Mouse (Mus musculus) olfactory bulb, adult 2 months (tissue): ENCODE results near the gene Olfr1105.

Experiments used
- CTCF ChIP-seq: fragments of 200-500 bp; IDR thresholded peaks from 2 replicates; pipeline ENCODE4 v1.5.1; 2012; ENCODE audit warnings: low read depth, mild to moderate bottlenecking, low read length, moderate library complexity; ENCODE audit not compliant: insufficient read depth
- POLR2A ChIP-seq: fragments of 200-500 bp; IDR thresholded peaks from 2 replicates; pipeline ENCODE4 v1.6.1; 2012; ENCODE audit warnings: mild to moderate bottlenecking, low read depth, low read length, moderate library complexity; ENCODE audit not compliant: insufficient read depth

- TF ChIP-seq CTCF (no peak), POLR2A (no peak)
Observed at GRCm38 (mm10) chr2:87052173-87052572, 15.8 kb upstream of the Olfr1105 start, which contains the start of gene Olfr1106.
